Mouse (Mus musculus) MEL-GATA-1-ER (cell line): ENCODE results near the gene Tmem165.
A peak's percentile ranks its signal among the peaks of the same experiment; 100 is the strongest.

Experiments
- DNase-seq: peaks from one replicate; pipeline ENCODE4 v3.0.0-alpha.2; 2012; ENCODE audit warnings: low read depth; ENCODE audit errors: extremely low read depth

The Tmem165 gene

DNA sequence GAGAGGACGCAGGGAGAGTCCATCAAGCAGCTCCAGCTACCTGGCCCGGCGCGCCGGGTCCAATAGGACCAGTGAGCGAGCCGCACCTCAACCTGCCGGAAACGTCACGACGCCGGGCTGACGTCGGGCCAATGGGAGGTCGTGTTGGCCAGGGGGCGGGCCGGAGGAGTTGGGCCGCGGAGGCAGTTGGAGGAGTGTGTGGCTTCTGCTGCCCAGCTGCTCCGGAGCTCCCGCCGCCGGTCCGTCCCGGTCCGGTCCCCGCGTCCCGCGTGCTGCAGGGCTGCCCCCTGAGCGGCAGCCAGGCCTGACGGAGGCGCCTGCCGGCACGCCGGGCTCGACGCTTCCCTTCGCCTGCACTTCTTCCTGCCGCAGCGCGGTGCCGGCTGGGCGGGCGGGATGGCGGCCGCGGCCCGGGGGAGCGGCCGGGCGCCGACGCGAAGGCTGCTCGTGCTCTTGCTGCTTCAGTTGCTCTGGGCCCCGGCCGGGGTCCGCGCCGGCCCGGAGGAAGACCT is at the start of gene Tmem165:
TSS of gene Tmem165 (plus strand) at position 131 of the 512 bp plus-strand sequence.
- peak; percentile 71 for DNase-seq

DNA sequence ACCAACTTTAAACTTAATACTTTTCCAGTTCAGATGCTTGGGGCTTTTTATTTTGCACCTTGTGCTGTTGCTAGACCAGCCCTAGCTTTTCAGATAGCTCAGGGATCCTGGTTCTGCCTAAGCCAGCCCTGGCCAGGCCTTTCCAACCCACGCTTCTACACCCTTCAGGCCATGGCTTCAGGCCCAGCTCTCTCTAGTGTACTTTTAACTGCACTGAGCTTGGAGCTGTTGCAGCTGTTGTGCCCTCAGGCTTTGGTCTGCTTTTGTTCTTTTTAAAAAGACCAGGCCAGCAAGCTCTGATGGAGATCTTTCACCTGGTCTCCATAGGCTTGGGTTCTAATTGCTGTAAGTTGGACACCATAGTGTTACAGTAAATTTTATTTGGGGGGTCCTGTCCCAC is 48.0 kb upstream of the Tmem165 start:
- DNase-seq: no peak

DNA sequence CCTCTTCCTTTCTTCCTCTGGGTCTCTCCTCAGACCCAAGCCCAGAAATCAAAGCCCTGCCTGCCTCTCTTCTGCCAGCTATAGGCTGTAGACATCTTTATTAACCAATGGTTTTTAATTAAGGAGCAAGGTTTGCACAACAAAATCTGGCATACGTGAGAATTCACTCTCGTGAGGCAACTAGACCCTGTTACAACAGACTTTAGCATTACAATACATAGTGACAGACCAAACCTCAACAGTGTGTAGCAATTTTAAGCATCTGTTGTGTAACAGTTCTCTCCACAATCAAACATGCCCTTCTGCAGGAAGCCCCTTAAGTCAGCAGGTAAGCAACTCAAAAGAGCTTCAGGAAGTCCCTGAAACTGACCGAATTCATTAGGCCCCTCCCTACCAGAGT is 47.4 kb upstream of the Tmem165 start:
- DNase-seq: no peak

- no peak for DNase-seq
Observed at GRCm38 (mm10) chr5:76137586-76137985, 46.1 kb upstream of the Tmem165 start.

DNA sequence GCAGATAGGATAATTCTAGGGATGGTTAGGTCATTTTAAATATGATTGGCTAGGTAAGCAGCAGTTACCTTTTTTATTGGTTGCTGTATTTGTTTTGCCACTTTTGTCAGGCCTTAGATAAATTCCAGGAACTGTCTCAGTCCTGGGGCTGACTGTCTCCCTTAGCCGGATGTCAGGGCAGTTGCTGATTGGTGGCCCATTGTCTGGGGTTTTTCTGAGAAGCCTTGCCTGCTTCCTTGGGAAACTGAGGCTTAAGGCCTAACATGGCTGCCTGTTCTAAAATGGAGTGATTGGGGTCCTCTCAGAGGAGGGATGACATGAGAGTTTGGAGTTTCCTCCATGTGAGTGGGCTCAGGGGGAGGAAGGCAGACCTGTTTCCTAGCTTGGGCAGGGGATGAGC is 45.6 kb upstream of the Tmem165 start:
- peak; percentile 81 for DNase-seq

GRCm38 (mm10) chr5:76138512-76138911 is 45.2 kb upstream of the Tmem165 start:
- peak; percentile 51 for DNase-seq

DNA sequence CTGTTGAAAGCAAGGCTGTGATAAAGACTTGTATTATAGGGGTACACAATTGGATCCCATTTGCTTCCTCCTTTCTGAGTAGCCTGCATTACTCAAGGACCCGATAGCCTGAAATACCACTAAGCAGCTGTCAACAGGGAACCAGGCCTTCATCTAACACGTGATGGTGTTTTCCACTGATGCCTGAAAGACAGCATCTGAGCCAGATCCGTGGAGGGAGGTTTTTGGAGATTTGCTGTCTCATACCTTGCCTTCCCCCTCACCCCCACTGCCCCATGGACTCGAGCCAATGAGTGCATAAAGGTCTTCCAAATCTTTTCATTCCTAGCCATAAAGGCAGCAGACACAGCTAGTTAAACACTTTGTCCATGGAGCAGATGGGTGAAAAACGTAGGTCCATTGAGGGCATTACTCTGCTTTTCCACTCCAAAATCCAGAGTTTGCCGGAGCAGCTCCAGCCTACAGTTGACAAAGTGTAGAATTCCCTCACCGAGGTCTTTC is 44.5 kb upstream of the Tmem165 start:
- DNase-seq: peak; percentile 92

DNA sequence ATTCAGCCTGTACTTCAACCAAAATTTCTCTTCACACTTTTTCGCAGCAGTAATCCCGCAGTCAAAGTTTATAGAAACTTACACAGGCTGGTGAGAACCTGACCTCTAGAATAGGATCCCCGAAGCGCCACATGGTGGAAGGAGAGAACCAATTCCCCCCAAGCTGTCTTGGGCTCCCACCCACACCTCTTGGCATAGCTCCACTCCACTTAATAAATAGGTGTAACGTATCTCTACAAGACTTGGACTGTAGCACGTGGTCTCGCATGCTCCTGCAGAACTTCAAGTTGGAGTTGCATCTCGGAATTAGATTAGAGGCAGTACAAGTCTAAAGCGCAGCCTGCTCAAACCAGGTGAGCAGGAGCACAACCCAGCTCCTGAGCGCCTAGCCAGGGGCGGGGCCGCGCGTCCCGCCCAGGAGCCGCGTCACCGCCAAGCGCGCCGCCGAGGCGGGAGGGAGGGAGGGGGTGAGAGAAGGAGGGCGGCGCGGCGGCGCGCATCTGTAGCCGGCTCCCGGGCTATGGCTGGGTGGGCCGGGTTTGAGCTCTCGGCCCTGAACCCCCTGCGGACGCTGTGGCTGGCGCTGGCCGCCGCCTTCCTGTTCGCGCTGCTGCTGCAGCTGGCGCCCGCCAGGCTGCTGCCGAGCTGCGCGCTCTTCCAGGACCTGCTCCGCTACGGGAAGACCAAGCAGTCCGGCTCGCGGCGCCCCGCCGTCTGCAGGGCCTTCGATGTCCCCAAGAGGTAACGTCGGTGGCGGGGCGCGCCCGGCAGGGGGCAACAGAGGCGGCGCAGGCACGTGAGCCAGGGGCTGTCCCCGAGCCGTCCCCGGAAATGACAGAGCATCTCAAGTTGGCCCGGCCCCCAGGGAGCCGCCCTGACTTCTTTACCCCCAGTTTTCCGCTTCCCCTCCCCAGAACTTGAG is 43.6 kb upstream of the Tmem165 start, which contains the start of gene Srd5a3:
TSS of gene Srd5a3 (plus strand) at position 464 of the 922 bp plus-strand sequence.
- peak; percentile 82 for DNase-seq

GRCm38 (mm10) chr5:76140730-76141066 is 43.0 kb upstream of the Tmem165 start:
- no peak for DNase-seq

DNA sequence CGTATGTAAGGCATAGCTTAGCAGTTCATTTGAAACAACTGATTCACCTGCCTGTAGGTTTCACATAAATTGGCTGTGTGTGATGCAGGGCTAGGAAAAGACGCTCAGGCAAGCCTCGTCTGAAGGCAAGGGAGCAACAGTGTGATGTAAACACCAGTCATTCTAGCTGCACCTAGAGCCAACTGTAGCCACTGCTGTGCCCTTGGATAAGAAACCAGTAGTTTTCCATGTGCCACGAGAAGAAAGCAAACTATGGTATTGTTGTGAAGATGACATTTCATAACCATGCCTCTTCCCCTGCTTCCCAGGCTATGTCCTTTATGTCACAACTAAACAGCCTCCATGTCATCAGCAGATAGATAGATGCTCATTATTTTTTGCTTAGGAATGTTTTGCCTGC is 40.3 kb upstream of the Tmem165 start:
- DNase-seq: no peak

GRCm38 (mm10) chr5:76146401-76146800 is 37.3 kb upstream of the Tmem165 start:
- DNase-seq: no peak

DNA sequence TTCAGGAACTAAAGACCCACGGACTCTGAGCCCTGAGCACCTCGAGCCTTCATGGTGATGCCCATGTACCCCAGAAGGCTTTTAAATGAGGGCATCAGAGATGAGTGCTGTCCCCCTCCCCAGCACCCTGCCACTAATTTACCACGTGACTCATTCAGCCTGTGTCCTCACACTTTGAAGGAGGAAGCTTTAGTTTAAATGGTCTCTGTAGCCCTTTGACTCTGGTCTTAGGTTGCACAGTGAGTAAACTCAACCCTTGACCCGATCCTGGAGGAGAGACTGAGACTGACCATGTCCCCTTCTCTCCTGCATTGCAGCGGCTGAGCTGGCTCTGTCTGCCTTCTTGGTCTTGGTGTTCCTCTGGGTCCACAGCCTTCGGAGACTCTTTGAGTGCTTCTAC is 34.2 kb upstream of the Tmem165 start:
- DNase-seq: no peak

DNA sequence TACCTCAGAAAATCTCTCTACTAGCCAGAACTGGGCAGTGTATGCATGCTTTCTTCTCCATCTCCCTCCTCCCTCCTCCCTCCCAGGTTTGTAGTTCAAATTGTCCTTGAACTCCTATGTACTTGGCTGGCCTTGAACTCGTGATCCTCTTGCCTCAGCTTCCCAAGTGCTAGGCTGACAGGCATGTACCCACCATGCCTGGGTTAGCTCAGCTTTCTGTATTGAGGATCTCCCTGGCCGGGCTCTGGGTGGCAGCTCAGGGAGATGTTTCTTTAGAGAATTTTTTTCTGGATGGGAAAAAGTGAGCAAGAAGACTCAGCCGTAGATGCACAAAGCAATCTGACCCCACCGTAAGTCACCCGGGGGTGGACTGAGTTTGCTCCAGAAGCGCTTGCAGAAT is 30.7 kb upstream of the Tmem165 start:
- DNase-seq: no peak

DNA sequence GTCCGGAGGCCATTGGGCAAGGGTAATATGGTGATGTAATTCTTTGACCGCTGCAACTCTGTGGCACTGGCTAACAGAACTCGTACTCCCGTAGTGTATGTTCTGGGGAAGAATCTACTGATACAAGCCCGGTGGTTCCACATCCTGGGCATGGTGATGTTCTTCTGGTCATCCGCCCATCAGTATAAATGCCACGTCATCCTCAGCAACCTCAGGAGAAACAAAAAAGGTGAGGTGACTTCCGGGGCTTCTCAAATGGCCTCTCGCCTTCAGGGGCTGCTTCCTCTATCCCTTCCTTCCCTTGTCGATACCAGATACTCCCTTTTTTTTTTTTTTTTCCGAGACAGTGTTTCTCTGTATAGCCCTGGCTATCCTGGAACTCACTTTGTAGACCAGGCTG is 30.2 kb upstream of the Tmem165 start:
- DNase-seq: no peak

- no peak for DNase-seq
Observed at GRCm38 (mm10) chr5:76154434-76155165, 29.1 kb upstream of the Tmem165 start.

- no peak for DNase-seq
Observed at GRCm38 (mm10) chr5:76159555-76159954, 24.1 kb upstream of the Tmem165 start.

- DNase-seq: no peak
Observed at GRCm38 (mm10) chr5:76160086-76160485, 23.6 kb upstream of the Tmem165 start.

GRCm38 (mm10) chr5:76161491-76161890 is 22.2 kb upstream of the Tmem165 start:
- peak; percentile 50 for DNase-seq

DNA sequence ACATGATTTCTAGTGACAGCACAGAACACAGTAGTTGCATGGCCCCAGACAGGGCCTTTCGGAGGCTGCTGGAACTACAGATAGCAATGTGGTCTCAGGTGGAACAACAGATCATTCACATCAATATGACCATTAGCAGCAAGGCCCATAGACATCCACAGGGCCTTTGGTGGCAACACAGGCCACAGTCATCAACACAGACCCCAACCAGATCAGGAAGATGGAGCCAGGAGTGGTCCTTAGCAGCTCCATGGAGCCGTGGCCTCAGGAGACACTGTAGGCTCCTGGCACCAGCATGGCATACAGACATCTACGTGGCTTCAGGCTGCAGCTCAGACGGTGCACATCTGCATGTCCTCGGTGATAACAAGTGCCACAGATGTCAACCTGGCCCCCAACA is 20.8 kb upstream of the Tmem165 start:
- DNase-seq: no peak

DNA sequence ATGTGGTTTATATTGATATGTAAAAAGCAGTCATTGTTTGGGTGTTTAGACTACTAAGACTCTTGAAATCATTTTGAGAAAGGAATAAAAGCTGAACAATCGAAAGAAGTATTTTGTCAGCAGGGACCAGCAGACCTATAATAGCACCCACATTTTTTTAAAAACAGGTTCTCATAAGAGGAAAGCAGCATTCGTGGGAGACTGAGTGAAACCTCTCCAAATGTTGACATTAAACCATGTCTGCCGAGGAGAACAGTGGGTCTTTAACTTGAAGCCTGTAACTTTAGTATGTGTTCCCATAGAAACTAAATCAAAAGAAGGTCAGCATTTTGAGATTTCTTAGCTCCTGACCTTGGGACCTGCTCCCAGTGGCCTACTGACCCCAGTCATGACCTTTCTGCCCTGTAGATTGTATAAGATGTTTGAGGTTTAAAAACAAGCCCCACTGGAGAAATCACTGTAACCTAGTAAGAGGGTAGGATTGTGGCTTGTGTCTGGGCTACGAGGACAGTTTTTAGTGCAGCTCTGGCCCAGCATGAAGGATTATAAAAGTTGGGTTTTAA is 19.8 kb upstream of the Tmem165 start:
- DNase-seq: no peak

DNA sequence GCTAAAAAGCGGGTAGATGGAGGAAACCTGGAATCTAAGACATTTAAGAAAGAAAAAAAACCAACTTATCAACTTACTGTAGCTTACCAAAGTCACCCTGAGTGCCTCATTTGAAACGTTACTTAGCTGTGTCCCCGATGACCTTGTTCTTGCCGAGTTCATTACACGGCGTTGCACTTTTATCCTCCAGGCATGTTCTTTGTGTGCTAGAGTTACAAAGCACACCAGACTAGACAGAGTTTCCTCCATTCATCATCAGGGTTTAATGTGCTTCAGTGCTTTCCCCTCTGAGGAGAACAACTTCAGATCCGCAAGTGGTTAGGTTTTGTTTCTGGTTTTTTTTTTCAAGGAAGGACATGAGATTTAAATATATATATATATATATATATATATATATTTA is 18.9 kb upstream of the Tmem165 start:
- DNase-seq: no peak

DNA sequence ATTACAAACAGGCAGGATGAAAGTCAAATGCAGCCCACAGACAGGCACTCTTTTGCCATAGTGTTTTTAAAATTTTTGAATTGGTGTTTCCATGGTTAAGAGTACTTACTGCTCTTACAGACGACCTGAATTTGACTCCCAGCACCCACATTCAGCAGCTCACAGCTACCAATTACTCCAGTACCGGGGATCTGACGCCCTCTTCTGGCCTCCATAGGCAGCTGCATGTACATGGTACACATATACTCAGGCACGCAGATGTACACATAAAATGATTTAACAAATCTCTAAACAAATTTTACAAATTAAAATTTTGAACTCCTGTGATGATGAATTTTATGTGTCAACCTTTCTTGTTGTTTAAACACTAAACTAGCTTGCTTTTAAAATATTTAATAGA is 13.2 kb upstream of the Tmem165 start:
- DNase-seq: no peak
